Mouse (Mus musculus) forebrain, embryonic 16.5 days (tissue): ENCODE measurements at regions not wholly inside any gene's neighbourhood (a gene's known extent, or its start where the extent isn't known, plus 50 kb on each side); places are given as distances from the start of the nearest gene placed in this dataset.
"Not testable (repeated sequence)": the region's sequence is repeated elsewhere in the genome, so short reads cannot be mapped to it uniquely, and the experiment has no call there.

ENCODE experiments used
- ATAC-seq: fragments of 200-750 bp; cut with Nextera tagmentation; 2 replicates; pipeline ENCODE4 v1.8.0; 2017; ENCODE audit warnings: mild to moderate bottlenecking, moderate library complexity
- H3K27ac ChIP-seq: fragments of 300-500 bp; sonication (generic); 2 replicates; pipeline ENCODE4 v1.5.1; 2014; ENCODE audit warnings: low read length, control low read depth
- H3K27me3 ChIP-seq: fragments of 300-500 bp; sonication (generic); replicated peaks from 2 replicates; pipeline ENCODE4 v1.6.1; 2014; ENCODE audit warnings: low read length; ENCODE audit not compliant: control insufficient read depth, insufficient read depth
- H3K36me3 ChIP-seq: fragments of 300-500 bp; sonication (generic); 2 replicates; pipeline ENCODE4 v1.6.1; 2014; ENCODE audit not compliant: control insufficient read depth, insufficient read depth
- H3K4me1 ChIP-seq: fragments of 300-500 bp; sonication (generic); replicated peaks from 2 replicates; pipeline ENCODE4 v1.6.1; 2014; ENCODE audit warnings: low read length; ENCODE audit not compliant: control insufficient read depth, insufficient read depth
- H3K4me2 ChIP-seq: fragments of 300-500 bp; sonication (generic); 2 replicates; pipeline ENCODE4 v1.6.1; 2014; ENCODE audit warnings: mild to moderate bottlenecking, low read length, control low read depth
- H3K4me3 ChIP-seq: fragments of 300-500 bp; sonication (generic); replicated peaks from 2 replicates; pipeline ENCODE4 v1.5.1; 2014; ENCODE audit warnings: mild to moderate bottlenecking, low read length, control low read depth
- H3K9ac ChIP-seq: fragments of 300-500 bp; sonication (generic); replicated peaks from 2 replicates; pipeline ENCODE4 v1.6.1; 2014; ENCODE audit warnings: low read depth, low read length, control low read depth
- H3K9me3 ChIP-seq: fragments of 300-500 bp; sonication (generic); 2 replicates; pipeline ENCODE4 v1.6.1; 2016; ENCODE audit warnings: low read length; ENCODE audit not compliant: control insufficient read depth
- WGBS: fragments of 180-500 bp; shearing (Covaris S2); extraction: QIAGEN DNeasy Blood & Tissue Kit; methylation state at CpG from one replicate; pipeline ENCODE4 v1.1.7; 2014; 5-methylcytosine and 5-hydroxymethylcytosine counted together

GRCm38 (mm10) chr4:27425902-27426301 is 1079.2 kb upstream of the Manea start:
- no peaks in the 10 kb centered on the region for H3K36me3 ChIP-seq
- no peak overlapping the region for H3K4me3 ChIP-seq
- ATAC-seq: peak; percentile 92
- H3K4me1 ChIP-seq: peaks cover 7% of the 10 kb centered on the region
- WGBS: 35% methylated on average over 7 of the region's 7 CpGs
- 0 out of 2 replicates have a peak overlapping the region, but pooled peaks have one; percentile 13 for H3K4me2 ChIP-seq
- H3K27me3 ChIP-seq: no peaks in the 10 kb centered on the region
- H3K27ac ChIP-seq: peak overlapping the region; percentile 27
- H3K9ac ChIP-seq: no peak overlapping the region
- no peaks in the 10 kb centered on the region for H3K9me3 ChIP-seq

- Histone ChIP-seq H3K9me3 (no peaks in the 10 kb centered on the region), H3K27ac (no peak overlapping the region), H3K36me3 (no peaks in the 10 kb centered on the region), H3K9ac (no peak overlapping the region), H3K4me3 (no peak overlapping the region), H3K4me1 (peaks cover 7% of the 10 kb centered on the region), H3K4me2 (no peak overlapping the region), H3K27me3 (no peaks in the 10 kb centered on the region)
- 84% methylated on average over 3 of the region's 3 CpGs for WGBS
- ATAC-seq: no peak
Measured at GRCm38 (mm10) chr4:27423846-27424245, 1077.2 kb upstream of the Manea start.

- no peak overlapping the region for H3K9ac ChIP-seq
- H3K4me3 ChIP-seq: no peak overlapping the region
- WGBS: 57% methylated on average over 2 of the region's 2 CpGs
- H3K27me3 ChIP-seq: no peaks in the 10 kb centered on the region
- no peak overlapping the region for H3K27ac ChIP-seq
- ATAC-seq: peak; percentile 85
- H3K36me3 ChIP-seq: no peaks in the 10 kb centered on the region
- no peaks in the 10 kb centered on the region for H3K9me3 ChIP-seq
- H3K4me2 ChIP-seq: no peak overlapping the region
- no peaks in the 10 kb centered on the region for H3K4me1 ChIP-seq
Measured at GRCm38 (mm10) chr4:27418517-27418916, 1071.8 kb upstream of the Manea start.

GRCm38 (mm10) chr4:27384941-27385340 is 1038.2 kb upstream of the Manea start:
- H3K27ac ChIP-seq, H3K4me2 ChIP-seq, H3K36me3 ChIP-seq, H3K4me3 ChIP-seq, H3K4me1 ChIP-seq, H3K9me3 ChIP-seq, H3K9ac ChIP-seq, ATAC-seq, H3K27me3 ChIP-seq: not testable (repeated sequence)
- 92% methylated on average over 4 of the region's 5 CpGs for WGBS

- Histone ChIP-seq H3K9ac (no peak overlapping the region), H3K4me1 (no peaks in the 10 kb centered on the region)
- ATAC-seq: no peak
Measured at GRCm38 (mm10) chr4:27346892-27347291, 1000.2 kb upstream of the Manea start.

GRCm38 (mm10) chr4:27333279-27333678 is 986.6 kb upstream of the Manea start:
- H3K4me3 ChIP-seq: no peak overlapping the region
- no peak overlapping the region for H3K4me2 ChIP-seq
- no peak for ATAC-seq
- no peak overlapping the region for H3K27ac ChIP-seq
- 95% methylated on average over 3 of the region's 3 CpGs for WGBS
- H3K36me3 ChIP-seq: no peaks in the 10 kb centered on the region
- no peaks in the 10 kb centered on the region for H3K4me1 ChIP-seq
- no peaks in the 10 kb centered on the region for H3K9me3 ChIP-seq
- H3K9ac ChIP-seq: no peak overlapping the region
- H3K27me3 ChIP-seq: no peaks in the 10 kb centered on the region

More at GRCm38 (mm10) chr4:27346892-27347291, 1000.2 kb upstream of the Manea start:
- Histone ChIP-seq H3K27ac (no peak overlapping the region), H3K36me3 (no peaks in the 10 kb centered on the region), H3K4me2 (no peak overlapping the region), H3K4me3 (no peak overlapping the region), H3K9me3 (0 out of 2 replicates have a peak, but pooled peaks cover 3% of the 10 kb centered on the region), H3K27me3 (no peaks in the 10 kb centered on the region)
